Mouse (Mus musculus) kidney, postnatal 0 days (tissue): Measurements from ENCODE around the gene Fzr1. TPM values are rescaled to one million over a fixed set of nuclear protein-coding genes. Genes with fewer than 3 reads are reported as not detected.

ENCODE experiments used
- ATAC-seq: fragments of 200-750 bp; cut with Nextera tagmentation; replicated peaks from 2 replicates; pipeline ENCODE4 v1.8.0; 2017; ENCODE audit warnings: low read depth, moderate number of reproducible peaks, moderate TSS enrichment, moderate library complexity; ENCODE audit not compliant: low FRiP score
- DNase-seq: peaks from one replicate; pipeline ENCODE4 v3.0.0-alpha.2; 2016; ENCODE audit warnings: low spot score
- H3K27ac ChIP-seq: fragments of 300-500 bp; sonication (generic); 2 replicates; pipeline ENCODE4 v1.5.1; 2014; ENCODE audit warnings: mild to moderate bottlenecking
- H3K27me3 ChIP-seq: fragments of 300-500 bp; sonication (generic); 2 replicates; pipeline ENCODE4 v1.6.1; 2014; ENCODE audit warnings: low read length, mixed read lengths; ENCODE audit not compliant: insufficient read depth
- H3K36me3 ChIP-seq: fragments of 300-500 bp; sonication (generic); 2 replicates; pipeline ENCODE4 v1.6.1; 2014; ENCODE audit warnings: low read length, mixed read lengths; ENCODE audit not compliant: insufficient read depth
- H3K4me1 ChIP-seq: fragments of 300-500 bp; sonication (generic); replicated peaks from 2 replicates; pipeline ENCODE4 v1.6.1; 2014; ENCODE audit warnings: antibody characterized with exemption, low read length, mixed read lengths; ENCODE audit not compliant: insufficient read depth
- H3K4me2 ChIP-seq: fragments of 300-500 bp; sonication (generic); 2 replicates; pipeline ENCODE4 v1.6.1; 2014; ENCODE audit warnings: mild to moderate bottlenecking, low read length, moderate library complexity, mixed read lengths
- H3K4me3 ChIP-seq: fragments of 300-500 bp; sonication (generic); replicated peaks from 2 replicates; pipeline ENCODE4 v1.5.1; 2014; ENCODE audit warnings: low read depth, low read length
- H3K9ac ChIP-seq: fragments of 300-500 bp; sonication (generic); 2 replicates; pipeline ENCODE4 v1.6.1; 2014; ENCODE audit warnings: low read depth, low read length
- H3K9me3 ChIP-seq: fragments of 300-500 bp; sonication (generic); replicated peaks from 2 replicates; pipeline ENCODE4 v1.6.1; 2016; ENCODE audit warnings: low read length, inconsistent platforms, mixed read lengths
- CTCF ChIP-seq: IDR thresholded peaks from 2 replicates; pipeline ENCODE4 v1.5.1; 2016; ENCODE audit warnings: antibody characterized with exemption, low read depth, mild to moderate bottlenecking, moderate library complexity
- WGBS: fragments of 180-500 bp; shearing (Covaris S2); extraction: QIAGEN DNeasy Blood & Tissue Kit; methylation state at CpG from one replicate; pipeline ENCODE4 v1.1.7; 2014; 5-methylcytosine and 5-hydroxymethylcytosine counted together
- polyA plus RNA-seq: library from polyadenylated mRNA; unstranded; fragments of >200 nt; fragmentation: Nextera tagmentation; extraction: Ambion mirVana; gene quantifications from 2 replicates; pipeline ENCODE4 v1.2.1, GENCODE M21; 2015

Fzr1 gene
- polyA plus RNA-seq, 1 experiment from 2014 or later = 70.6 TPM

GRCm38 (mm10) chr10:81377362-81377664, 1.0 kb downstream of the Fzr1 start:
- no peak for TF ChIP-seq CTCF
- 27% methylated on average over 2 of the region's 2 CpGs for WGBS
- no peak for ATAC-seq

DNA sequence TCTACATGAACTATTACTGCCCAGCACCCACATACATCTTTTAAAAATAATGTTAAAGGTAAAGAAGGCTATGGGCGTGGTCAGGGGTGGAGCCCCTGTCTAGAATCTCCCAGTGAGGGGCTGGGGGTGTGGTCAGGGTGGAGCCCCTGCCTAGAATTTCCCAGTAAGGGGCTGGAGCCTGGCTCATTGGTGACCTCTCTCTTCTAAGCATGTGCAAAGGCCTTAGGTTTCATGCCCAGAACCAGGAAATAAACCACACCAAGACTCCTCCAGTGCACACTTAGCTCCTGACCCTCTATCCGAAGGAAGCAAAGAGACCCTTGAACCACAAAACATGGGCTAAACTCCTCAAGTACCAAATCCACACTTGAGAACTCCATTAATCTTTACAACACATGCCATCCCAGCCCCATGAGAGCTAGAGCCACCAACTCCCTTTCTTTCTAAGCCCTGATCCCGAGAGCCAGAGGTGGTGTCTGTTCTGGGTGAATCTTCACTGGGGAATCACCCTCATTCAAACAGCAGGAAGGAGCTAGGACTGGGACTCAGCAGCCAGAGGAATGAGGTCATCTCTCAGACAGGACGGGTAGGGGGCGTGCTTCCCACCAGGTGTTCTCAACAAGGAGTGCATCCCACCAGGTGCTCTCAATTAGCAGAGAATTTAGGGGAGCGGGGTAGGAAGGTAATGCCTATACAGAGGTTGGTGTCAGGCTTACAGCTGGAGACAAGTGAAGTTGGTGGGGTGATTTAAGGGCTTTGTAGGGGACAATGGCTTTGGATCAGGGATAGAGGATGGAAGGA, 1.6 kb downstream of the Fzr1 start:
- H3K9me3 ChIP-seq = no peaks in the 10 kb centered on the region
- peak overlapping the region; percentile 77 for H3K4me3 ChIP-seq
- H3K4me2 ChIP-seq = peak overlapping the region; percentile 82
- ATAC-seq (no peak), DNase-seq (no peak)
- H3K27ac ChIP-seq = peak overlapping the region; percentile 65
- peaks cover 12% of the 10 kb centered on the region for H3K4me1 ChIP-seq
- peaks cover 18% of the 10 kb centered on the region; the same call in 1 of the 2 replicates for H3K36me3 ChIP-seq
- 29% methylated on average over 6 of the region's 6 CpGs for WGBS
- no peaks in the 10 kb centered on the region for H3K27me3 ChIP-seq
- TF ChIP-seq CTCF = peak; percentile 34
- peak overlapping the region; percentile 82; the same call in 1 of the 2 replicates for H3K9ac ChIP-seq

More at GRCm38 (mm10) chr10:81377362-81377664, 1.0 kb downstream of the Fzr1 start:
- H3K36me3 ChIP-seq = peaks cover 18% of the 10 kb centered on the region; the same call in 1 of the 2 replicates
- H3K4me3 ChIP-seq = peak overlapping the region; percentile 77
- peaks cover 12% of the 10 kb centered on the region for H3K4me1 ChIP-seq
- peak overlapping the region; percentile 82 for H3K4me2 ChIP-seq
- no peak for DNase-seq
- H3K9me3 ChIP-seq = no peaks in the 10 kb centered on the region
- H3K27ac ChIP-seq = peak overlapping the region; percentile 65; the same call in 1 of the 2 replicates
- H3K9ac ChIP-seq = peak overlapping the region; percentile 82
- H3K27me3 ChIP-seq = no peaks in the 10 kb centered on the region

DNA sequence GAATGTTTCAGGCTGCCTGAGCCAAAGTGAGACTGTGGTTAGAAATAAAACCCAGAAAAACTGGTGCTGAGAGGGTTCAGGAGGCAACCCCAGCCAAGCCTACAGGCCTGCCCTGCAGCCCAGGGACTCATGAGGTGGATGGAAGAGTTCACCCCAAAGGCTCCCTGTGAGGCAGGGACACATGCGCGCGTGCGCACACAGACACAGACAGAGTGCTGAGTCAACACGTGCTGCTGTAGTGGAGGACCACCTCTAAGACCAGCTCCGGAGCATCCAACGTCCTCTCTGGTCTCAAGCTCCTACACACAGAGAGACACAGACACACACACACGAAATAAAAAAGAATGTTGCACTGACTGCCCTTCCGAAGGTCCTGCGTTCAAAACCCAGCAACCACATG, 3.0 kb downstream of the Fzr1 start:
- H3K4me2 ChIP-seq = no peak overlapping the region
- no peak overlapping the region for H3K27ac ChIP-seq
- DNase-seq (no peak), ATAC-seq (no peak)
- H3K36me3 ChIP-seq = peaks cover 32% of the 10 kb centered on the region
- TF ChIP-seq CTCF = no peak
- 95% methylated on average over 10 of the region's 10 CpGs for WGBS
- H3K9ac ChIP-seq = no peak overlapping the region
- H3K9me3 ChIP-seq = no peaks in the 10 kb centered on the region
- peaks cover 12% of the 10 kb centered on the region for H3K4me1 ChIP-seq
- no peaks in the 10 kb centered on the region for H3K27me3 ChIP-seq
- no peak overlapping the region for H3K4me3 ChIP-seq

DNA sequence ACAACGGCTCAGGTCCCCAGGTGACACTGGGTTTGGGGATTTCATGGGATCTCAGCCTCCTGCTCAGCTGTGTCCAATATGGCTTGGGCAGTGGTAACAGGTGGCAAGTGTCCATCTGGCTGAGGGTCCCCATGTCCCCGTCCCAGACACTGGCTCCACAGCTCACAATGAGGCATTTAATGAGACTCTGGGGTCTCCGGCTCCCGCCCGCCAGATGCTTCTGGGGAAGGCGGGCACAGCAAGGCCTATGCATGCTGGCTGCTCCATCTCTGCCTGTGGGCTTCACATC, 11.2 kb downstream of the Fzr1 start:
- Histone ChIP-seq H3K27ac (no peak overlapping the region), H3K27me3 (no peaks in the 10 kb centered on the region), H3K36me3 (peaks cover 50% of the 10 kb centered on the region), H3K9me3 (no peaks in the 10 kb centered on the region), H3K4me2 (no peak overlapping the region), H3K9ac (no peak overlapping the region), H3K4me1 (peaks cover 18% of the 10 kb centered on the region), H3K4me3 (no peak overlapping the region)
- DNase-seq (no peak), ATAC-seq (no peak)
- 85% methylated on average over 6 of the region's 6 CpGs for WGBS
- no peak for TF ChIP-seq CTCF

DNA sequence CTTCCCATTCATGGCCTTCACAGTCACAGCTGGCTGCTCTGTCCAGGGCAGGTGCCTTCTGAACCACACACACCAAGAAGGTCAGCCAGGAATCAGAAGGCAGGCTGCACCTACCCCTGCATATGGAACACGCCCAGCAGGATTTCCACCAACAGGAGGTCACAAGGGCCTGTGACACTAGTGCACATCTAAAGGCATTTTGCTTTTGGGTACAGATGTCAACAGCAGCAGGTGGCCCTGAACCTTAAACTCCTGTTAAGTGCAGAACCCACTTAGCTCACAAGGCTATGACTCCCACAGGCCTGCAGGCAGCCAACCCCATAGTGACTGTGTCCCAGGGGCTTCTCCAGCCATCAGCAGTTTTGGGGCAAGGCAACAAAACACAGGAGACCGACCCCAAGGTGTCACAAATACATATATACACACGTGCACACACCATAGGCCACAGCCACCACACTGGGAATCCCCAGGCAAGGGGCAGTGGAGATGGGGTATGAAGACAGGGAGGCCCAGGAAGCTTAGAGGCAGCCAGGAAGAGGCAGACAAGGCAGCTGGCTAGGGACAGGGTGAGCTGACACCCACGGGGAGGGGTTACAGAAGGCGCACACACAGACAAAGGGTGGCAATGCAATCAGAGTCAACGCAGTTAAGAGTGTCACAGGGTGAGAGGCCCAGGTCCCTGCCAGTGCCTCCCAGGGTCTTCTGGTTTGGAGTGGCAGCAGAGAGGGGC, 11.7 kb downstream of the Fzr1 start:
- WGBS = 72% methylated on average over 6 of the region's 6 CpGs
- H3K9me3 ChIP-seq = no peaks in the 10 kb centered on the region
- no peak overlapping the region for H3K27ac ChIP-seq
- H3K27me3 ChIP-seq = no peaks in the 10 kb centered on the region
- no peak for DNase-seq
- no peak overlapping the region for H3K4me2 ChIP-seq
- peaks cover 18% of the 10 kb centered on the region for H3K4me1 ChIP-seq
- no peak overlapping the region for H3K4me3 ChIP-seq
- TF ChIP-seq CTCF = no peak
- peaks cover 49% of the 10 kb centered on the region for H3K36me3 ChIP-seq
- peak; percentile 19; the same call in 1 of the 2 replicates for ATAC-seq
- H3K9ac ChIP-seq = no peak overlapping the region

DNA sequence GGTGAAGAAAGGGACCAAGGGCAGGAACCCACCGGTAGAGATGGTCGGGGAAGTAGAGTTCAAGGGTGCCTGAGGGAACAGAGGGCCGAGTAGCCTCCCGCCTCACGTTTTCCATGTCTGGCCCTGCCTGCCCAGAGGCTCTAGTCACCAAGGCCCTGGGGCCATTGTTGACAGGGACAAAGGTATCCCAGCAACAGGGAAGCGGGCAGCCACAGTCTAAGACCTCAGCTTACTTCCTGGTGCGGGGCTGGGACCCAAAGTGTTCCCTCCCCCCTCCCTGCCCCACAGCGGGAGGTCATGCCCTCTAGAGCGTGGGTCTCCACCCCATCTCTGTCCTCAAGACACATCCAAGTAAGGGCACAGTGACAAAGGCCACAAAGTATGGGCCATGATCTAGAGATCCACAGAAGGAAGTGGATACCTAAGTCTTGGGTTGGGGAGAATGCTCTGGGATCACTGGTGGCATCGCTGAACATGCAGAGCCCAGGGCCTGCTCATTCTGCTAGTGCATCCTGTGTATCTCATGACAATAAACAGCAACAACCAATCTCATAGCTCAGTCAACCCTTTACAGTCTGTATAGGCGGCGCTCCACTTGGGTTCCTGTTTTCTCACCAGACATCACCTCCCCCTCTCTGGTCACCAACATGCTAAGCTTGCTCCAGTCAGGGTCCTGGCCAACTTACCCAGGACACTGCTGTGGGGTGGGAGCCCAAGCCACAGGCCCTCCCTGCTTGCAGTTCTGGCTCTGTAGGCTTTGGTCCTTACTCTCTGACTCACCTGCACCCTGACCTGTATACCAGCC, 12.4 kb downstream of the Fzr1 start, which contains the start of gene 4930404N11Rik:
Gene 4930404N11Rik, minus strand, starts transcription at position 145 of the 805 bp plus-strand sequence.
- no peak for TF ChIP-seq CTCF
- Histone ChIP-seq H3K27ac (no peak within 1 kb of the TSS), H3K4me3 (no peak within 1 kb of the TSS; the same call in 1 of the 2 replicates), H3K36me3 (peaks cover 41% of the 10 kb centered on the region), H3K4me1 (peaks cover 18% of the 10 kb centered on the region), H3K9me3 (no peaks in the 10 kb centered on the region), H3K27me3 (no peaks in the 10 kb centered on the region), H3K4me2 (peak within 1 kb of the TSS; percentile 52), H3K9ac (peak within 1 kb of the TSS; percentile 39; the same call in 1 of the 2 replicates)
- ATAC-seq = no peak; the same call in 1 of the 2 replicates
- no peak for DNase-seq
- 45% methylated on average over 12 of the region's 12 CpGs for WGBS
